In the genomic region with DNA sequence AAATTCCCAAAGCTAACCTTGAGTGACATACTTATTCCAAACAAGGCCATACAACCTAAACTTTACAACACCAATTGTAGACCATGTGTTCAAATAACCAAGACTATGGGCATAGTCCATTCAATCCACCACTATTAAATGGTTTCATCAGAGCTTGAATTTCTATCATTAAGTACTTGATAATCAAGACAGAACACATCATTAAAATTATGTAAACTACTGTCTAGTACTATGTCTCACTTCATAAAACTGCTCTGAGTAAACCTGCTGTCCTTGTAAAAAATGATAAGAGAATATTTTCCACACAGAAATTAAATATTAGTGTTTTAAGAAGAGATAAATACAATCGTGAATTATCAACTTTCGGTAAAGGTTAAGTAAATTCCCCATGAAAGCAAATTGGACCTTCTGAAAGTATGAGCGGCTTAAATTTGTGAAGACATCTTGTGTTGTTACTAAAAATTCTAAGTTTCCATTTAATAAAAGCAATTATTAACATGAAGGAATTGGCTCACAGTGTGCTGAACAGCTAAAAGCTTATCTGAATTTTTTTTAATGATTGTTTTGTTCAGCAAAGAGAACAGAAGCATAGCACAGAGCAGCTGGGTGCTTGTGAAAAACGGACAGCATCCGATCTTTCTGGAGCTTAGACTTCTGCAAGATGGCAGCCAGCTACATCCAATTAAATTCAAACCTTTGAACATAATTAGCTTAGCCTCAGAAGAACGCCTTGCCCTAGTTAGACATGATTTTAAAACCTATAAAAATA, we compare ENCODE assay signal across 15 mouse cellular contexts.
"Had no signal": no experiment of that assay in that cellular context is flagged by ENCODE, and none has a peak within 500 bp of the region (broad histone marks: within the 10 kb centered on the region; RNA-seq: fewer than 3 reads in every experiment).

No protein-coding gene starts in this region.

- ATAC-seq: intestine, postnatal 0 days; midbrain, embryonic 15.5 days had no signal

- H3K4me1 ChIP-seq: kidney, embryonic 15.5 days; liver, embryonic 13.5 days; megakaryocyte, embryonic 14.5 days; midbrain, embryonic 10.5 days; midbrain, embryonic 15.5 days; neural tube, embryonic 12.5 days; neural tube, embryonic 15.5 days had no signal

- H3K36me3 ChIP-seq: kidney, embryonic 15.5 days; liver, embryonic 13.5 days; midbrain, embryonic 10.5 days; midbrain, embryonic 15.5 days; neural tube, embryonic 12.5 days; neural tube, embryonic 15.5 days had no signal

- H3K4me2 ChIP-seq: kidney, embryonic 15.5 days; liver, embryonic 13.5 days; midbrain, embryonic 15.5 days; neural tube, embryonic 12.5 days; neural tube, embryonic 15.5 days had no signal

- H3K4me3 ChIP-seq: kidney, embryonic 15.5 days; left cerebral cortex, adult 2 months; liver, embryonic 13.5 days; megakaryocyte, embryonic 14.5 days; midbrain, embryonic 10.5 days; midbrain, embryonic 15.5 days; neural tube, embryonic 12.5 days; neural tube, embryonic 15.5 days had no signal

- H3K9me3 ChIP-seq: kidney, embryonic 15.5 days; liver, embryonic 13.5 days; megakaryocyte, embryonic 14.5 days; midbrain, embryonic 10.5 days; midbrain, embryonic 15.5 days; neural tube, embryonic 12.5 days; neural tube, embryonic 15.5 days had no signal

- H3K9ac ChIP-seq: kidney, embryonic 15.5 days; liver, embryonic 13.5 days; midbrain, embryonic 15.5 days; neural tube, embryonic 12.5 days; neural tube, embryonic 15.5 days had no signal

- H3K27me3 ChIP-seq: kidney, embryonic 15.5 days; liver, embryonic 13.5 days; megakaryocyte, embryonic 14.5 days; midbrain, embryonic 15.5 days; neural tube, embryonic 12.5 days; neural tube, embryonic 15.5 days had no signal

- DNase-seq: kidney, adult 2 months; kidney, postnatal 10 days; kidney, postnatal 36 days; layer of hippocampus, postnatal 36 days; liver, embryonic 13.5 days; lung, postnatal 14 days; thymus, postnatal 25 days had no signal

- H3K27ac ChIP-seq: kidney, embryonic 15.5 days; left cerebral cortex, adult 2 months; liver, embryonic 13.5 days; midbrain, embryonic 10.5 days; midbrain, embryonic 15.5 days; neural tube, embryonic 12.5 days; neural tube, embryonic 15.5 days had no signal
